Mouse (Mus musculus): ENCODE results near the gene Vmn2r20. TPM values are rescaled to one million over a fixed set of nuclear protein-coding genes. Genes with fewer than 3 reads are reported as not detected.
"Not testable (repeated sequence)": the region's sequence is repeated elsewhere in the genome, so short reads cannot be mapped to it uniquely, and the experiment has no call there.

Vmn2r20 gene
- not detected in 2 replicates for polyA plus RNA-seq (2015; fragmentation: Nextera tagmentation; extraction: Ambion mirVana)

DNA sequence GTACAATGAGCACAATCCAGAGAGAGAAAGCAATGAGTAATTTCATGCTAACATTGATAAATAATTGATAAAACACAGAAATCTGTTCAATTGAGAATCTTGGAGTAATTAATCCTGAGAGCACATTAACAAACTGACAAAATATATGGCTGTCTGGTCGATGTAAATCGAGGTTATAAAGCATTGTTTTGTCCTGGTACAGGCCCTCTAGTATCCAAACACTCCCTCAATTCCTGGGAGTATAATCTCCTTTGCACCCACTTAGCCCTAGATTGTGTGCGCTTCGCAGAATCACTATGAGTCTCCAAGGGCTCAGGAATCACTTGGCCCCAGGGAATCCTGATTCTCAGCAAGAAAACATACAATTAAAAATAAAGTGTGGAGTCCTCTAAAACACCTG, at the start of gene Vmn2r20:
Vmn2r20 (minus strand) TSS at position 101 of the 400 bp plus-strand sequence.
- not testable (repeated sequence) for DNase-seq (ENCODE audit: low spot score)

DNA sequence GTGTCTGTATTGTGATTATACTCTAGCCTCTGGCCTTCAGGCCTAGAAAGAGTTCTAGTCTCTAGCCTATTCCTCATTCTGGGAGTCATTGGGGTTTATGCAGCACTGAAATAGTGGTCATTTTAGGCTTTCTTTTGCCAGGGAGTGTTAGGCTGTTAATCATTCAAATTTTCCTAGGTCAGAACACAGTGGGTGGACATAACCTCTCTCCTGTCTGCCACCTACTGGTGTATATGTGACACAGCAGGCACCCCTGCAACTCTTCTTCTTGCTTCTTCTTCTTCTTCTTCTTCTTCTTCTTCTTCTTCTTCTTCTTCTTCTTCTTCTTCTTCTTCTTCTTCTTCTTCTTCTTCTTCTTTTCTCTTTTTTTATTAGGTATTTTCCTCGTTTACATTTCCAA, 6.5 kb upstream of the Vmn2r20 start:
- not testable (repeated sequence) for DNase-seq (ENCODE audit: low spot score)

DNA sequence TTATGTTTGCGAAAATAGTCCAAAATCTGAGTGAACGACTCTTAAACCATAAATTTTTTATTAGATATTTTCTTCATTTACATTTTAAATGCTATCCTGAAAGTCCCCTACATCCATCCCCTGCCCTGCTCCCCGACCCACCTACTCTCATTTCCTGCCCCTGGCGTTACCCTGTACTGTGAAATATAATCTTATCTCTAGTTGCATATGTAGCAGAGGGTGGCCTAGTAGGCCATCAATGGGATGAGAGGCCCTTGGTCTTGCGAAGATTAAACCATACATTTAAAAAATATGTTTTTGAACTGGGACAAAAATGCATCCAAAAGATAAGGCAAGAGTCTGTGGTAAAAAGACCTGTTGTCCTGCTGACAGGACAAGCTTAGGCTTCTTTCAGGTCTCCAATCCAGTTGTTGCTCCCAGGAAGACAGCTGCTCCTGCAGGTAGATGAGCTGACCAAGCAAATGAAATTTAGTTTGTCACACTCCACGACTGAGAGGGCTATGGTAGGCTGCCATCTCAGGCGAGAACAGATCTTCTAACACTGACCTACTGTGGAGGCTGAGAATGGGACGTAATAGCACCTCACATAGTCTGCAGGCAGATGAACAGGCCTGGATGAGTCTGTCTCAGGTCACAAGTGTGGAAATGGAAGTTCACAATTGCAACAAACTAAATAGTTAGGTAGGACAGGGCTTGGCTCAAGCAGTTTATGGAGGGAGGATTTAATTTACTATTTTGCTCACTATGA, 10.8 kb downstream of the Vmn2r20 start:
- not testable (repeated sequence) for DNase-seq (ENCODE audit: low spot score)

DNA sequence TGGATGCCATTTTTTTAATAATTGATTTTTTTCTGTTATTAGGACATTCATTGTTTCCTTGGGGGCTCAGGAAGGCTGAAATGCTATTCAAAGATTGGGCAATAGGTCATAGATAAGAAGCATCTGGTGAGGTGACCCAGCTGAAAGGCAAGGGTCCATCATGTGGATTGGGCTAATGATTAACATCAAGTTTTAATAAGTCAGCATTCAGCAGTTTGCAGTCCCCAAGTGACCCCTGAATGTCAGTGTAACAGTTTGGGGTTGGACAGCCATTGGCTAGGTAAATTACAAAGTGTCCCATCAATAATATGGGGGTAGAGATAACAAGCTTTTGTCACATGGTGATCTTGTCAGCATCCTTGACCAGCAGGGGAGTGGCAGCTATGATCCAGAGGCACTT, 29.1 kb downstream of the Vmn2r20 start:
- not testable (repeated sequence) for DNase-seq (ENCODE audit: low spot score)

DNA sequence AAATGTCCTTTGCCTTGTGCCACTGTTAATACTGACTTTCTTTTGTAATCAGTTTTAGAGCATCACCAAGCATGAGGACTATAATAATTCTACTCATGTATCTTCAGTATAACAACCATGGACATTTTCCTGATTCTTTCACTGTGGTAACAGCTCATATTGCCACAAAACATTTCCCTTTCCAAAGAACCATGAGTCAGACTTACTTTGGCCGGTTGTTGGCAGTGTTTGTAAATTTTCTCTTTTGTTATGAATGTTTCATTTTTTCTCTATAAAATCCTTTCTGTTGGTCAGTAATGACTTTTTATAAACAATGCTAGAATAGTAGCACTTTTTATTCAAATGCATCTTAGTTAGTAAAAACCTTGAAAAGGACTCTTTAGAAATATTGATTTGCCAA, 71.8 kb downstream of the Vmn2r20 start:
- DNase-seq (ENCODE audit: low spot score) = no peak

DNA sequence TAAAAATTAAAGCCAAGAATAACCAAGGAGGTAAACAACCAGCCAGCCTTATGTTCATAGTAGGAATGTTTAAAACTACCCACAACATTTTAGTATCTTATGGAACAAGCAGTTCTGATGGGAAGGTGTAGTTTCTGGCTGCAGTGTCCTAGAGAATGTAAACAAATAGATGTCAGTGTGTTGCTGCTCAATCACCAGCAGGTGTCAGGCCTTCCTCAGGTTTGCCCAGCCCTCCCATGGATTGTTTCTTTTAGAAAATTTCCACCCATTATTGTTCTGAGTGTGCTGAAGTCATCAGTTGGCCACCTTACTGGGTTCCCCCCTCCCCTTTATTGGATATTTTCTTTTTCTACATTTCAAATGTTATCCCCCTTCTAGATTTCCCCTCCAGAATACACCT, 77.8 kb downstream of the Vmn2r20 start:
- no peak for DNase-seq (ENCODE audit: low spot score)

DNA sequence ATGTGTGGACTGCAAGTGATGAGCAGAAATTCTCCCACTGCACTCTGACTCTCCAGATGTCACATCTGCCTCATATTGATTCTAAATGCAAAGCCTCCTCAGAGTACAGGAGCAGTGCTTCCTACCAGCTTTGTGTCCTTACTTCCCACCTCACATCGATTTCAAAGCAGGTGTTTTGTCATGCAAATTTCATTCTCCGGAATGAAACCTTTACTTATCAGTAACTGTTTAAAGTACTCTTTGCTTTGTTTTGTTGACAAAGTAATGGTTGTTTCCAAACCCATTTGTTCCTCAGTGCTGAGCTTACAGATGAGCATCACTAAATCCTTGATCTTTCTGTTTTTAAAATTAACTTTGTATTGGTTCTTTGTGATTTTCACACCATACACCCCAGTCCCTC, 85.4 kb downstream of the Vmn2r20 start:
- DNase-seq (ENCODE audit: low spot score) = no peak

Other genes with a start within 250 kb of the Vmn2r20 start
- 0.12 and 0.18 TPM in 2 replicates for gene Clec4b2, start 245.2 kb downstream of the Vmn2r20 start, polyA plus RNA-seq (2015; fragmentation: Nextera tagmentation; extraction: Ambion mirVana)
- gene Clec4n, start 188.3 kb downstream of the Vmn2r20 start, polyA plus RNA-seq (2015; fragmentation: Nextera tagmentation; extraction: Ambion mirVana) = 39.2 and 42.2 TPM in 2 replicates
- gene Clec4d, start 156.0 kb downstream of the Vmn2r20 start, polyA plus RNA-seq (2015; fragmentation: Nextera tagmentation; extraction: Ambion mirVana) = 0.66 and 1.6 TPM in 2 replicates
- 0.43 and 0.49 TPM in 2 replicates for gene Clec4e, start 128.2 kb downstream of the Vmn2r20 start, polyA plus RNA-seq (2015; fragmentation: Nextera tagmentation; extraction: Ambion mirVana)
- not detected in 2 replicates for gene Vmn2r19, start 109.8 kb downstream of the Vmn2r20 start, polyA plus RNA-seq (2015; fragmentation: Nextera tagmentation; extraction: Ambion mirVana)
- gene Vmn2r21, start 115.3 kb upstream of the Vmn2r20 start, polyA plus RNA-seq (2015; fragmentation: Nextera tagmentation; extraction: Ambion mirVana) = not detected in 2 replicates
- gene Vmn2r22, start 232.6 kb upstream of the Vmn2r20 start, polyA plus RNA-seq (2015; fragmentation: Nextera tagmentation; extraction: Ambion mirVana) = not detected in 2 replicates

Measured in thymus, postnatal 0 days (tissue).